Mouse (Mus musculus): ENCODE data around the gene Apc2. TPM values are rescaled to one million over a fixed set of nuclear protein-coding genes. Genes with fewer than 3 reads are reported as not detected.
A peak's percentile ranks its signal among the peaks of the same experiment; 100 is the strongest.
"Not testable (repeated sequence)": the region's sequence is repeated elsewhere in the genome, so short reads cannot be mapped to it uniquely, and the experiment has no call there.

Apc2 gene
- total RNA-seq, 2 experiments from 2014 or later, result 6.0 to 6.2 TPM

DNA sequence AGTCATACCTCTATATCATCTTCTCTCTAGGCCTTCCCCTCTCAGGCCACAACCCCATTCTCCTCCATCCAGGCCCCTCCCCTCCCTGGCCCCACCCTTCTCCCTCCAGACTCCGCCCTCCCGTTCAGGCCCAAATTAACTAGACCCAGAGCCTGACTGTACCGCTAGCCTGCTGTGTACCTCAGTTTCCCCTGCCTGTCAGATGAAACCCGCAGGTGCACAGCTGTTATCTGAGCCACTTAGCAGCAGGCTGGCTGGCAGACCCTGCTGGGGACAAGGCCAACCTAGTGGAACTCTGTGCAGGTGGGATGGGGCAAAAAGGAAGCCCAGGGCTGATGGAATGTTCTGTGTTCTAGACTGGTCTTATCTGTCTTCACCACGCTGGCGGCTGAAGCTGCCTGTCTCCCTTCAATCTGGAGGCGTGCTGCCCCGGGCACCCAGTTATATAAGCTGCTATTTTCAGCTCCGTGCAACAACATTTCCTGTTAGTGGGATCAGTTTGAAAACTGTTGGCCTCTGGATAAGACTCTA is 48.4 kb downstream of the Apc2 start:
- DNase-seq, result no peak

GRCm38 (mm10) chr10:80345122-80345521 is 49.3 kb downstream of the Apc2 start:
- DNase-seq, result no peak

DNA sequence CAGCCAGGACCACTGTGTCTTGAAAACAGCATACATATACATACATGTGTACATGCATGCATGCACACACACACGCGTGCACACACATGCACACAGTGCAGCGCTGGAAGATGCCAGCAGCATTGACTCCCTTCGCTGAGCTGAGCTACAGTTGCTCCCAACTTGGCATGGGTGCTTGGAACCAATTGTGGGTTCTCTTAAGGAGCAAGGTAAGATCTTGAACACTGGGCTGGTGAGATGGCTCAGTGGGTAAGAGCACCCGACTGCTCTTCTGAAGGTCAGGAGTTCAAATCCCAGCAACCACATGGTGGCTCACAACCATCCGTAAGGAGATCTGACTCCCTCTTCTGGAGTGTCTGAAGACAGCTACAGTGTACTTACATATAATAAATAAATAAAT is 50.2 kb downstream of the Apc2 start:
- not testable (repeated sequence) for DNase-seq

DNA sequence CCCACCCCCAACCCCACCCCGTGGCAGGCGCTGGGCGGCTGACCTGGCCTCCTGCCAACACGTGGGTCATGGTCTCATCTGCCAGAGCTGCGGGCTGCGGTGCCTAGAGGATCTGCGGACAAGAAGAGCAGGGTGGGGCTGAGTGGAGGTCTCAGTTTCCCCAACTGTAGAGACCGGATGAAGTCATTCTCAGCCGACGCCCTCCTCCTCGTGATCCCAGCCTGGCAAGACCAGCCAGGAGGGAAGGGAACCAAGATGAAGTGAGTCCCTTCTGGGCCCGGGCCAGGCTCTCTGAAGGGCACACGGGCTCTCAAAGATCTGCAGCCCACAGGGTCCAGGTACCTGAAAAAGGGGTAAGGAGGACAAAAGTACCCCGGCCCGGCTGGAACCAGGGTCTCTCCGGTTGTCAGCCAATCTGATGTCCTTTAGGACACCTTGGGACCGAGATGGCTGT is 51.8 kb downstream of the Apc2 start:
- peak; percentile 45 for DNase-seq

- DNase-seq, result peak; percentile 83
These were observed 52.5 kb downstream of the Apc2 start, which contains the start of gene Adamtsl5 for GRCm38 (mm10) chr10:80348244-80348781. TSS of gene Adamtsl5 (minus strand) at chr10:80348412.

GRCm38 (mm10) chr10:80348981-80349380 is 53.2 kb downstream of the Apc2 start:
- peak; percentile 63 for DNase-seq

GRCm38 (mm10) chr10:80350292-80350691 is 54.5 kb downstream of the Apc2 start:
- DNase-seq, result peak; percentile 95

DNA sequence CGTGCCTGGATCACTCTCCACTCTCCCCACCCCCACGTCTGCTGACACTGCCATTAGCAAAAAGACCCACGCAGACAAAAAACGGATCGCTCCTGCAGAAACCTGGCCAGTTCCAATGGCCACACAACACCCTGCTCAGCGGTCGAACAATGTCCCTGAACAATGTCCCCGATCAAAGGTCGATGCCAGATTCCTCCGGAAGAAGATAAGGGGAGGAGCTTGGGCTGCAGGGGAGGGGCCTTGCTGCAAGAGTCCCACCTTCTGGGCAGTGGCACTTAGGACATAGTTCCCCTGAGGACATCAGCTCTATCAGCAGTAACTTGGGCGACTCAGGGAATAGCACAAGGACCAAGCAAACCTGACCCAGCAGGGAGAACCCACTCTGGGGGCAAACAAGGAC is 56.1 kb downstream of the Apc2 start:
- DNase-seq, result no peak

GRCm38 (mm10) chr10:80352727-80353126 is 57.0 kb downstream of the Apc2 start:
- no peak for DNase-seq

DNA sequence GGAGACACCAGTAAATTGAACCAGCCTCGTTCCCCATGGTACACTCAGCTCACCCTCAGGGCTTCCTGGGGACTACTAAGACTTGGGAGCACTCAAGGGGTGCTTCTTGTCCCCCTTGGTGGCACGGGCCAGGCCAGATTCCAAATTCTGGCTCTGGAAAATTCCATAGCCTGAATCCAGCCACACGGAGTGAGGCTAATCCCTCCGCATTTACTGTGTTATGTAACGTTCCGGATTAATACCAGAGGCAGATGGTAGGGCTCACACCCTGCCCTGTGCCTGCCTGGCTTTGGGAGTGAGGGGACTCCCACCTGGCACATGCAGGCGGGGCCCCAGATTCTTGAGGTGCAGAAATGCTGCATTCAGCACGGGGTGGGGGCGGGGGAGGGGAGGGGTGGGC is 59.7 kb downstream of the Apc2 start:
- DNase-seq, result no peak

- no peak for DNase-seq
These were observed 60.4 kb downstream of the Apc2 start, which contains the start of gene Plk5 for GRCm38 (mm10) chr10:80356001-80356682. TSS of gene Plk5 (plus strand) at chr10:80356459.

DNA sequence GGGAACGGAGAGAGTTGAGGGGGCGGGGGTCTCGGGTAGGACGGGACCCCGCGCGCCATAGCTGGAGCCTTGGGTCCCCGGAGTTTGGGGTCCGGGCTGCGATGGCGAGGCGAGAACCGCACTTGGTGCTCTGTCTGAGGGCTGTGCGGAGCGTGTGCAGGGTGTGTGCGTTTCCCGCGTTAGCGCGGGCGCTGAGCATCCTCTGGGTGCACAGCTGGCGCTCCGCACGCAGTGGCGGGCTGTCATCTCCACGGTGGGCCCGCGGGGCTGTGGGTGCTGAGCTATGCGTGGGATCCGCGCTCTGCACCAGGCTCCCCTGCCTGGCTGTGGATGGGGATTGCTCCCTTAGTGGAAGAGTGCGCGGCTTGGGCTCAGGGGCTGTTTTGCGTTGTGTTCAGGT is 61.0 kb downstream of the Apc2 start:
- DNase-seq, result no peak

DNA sequence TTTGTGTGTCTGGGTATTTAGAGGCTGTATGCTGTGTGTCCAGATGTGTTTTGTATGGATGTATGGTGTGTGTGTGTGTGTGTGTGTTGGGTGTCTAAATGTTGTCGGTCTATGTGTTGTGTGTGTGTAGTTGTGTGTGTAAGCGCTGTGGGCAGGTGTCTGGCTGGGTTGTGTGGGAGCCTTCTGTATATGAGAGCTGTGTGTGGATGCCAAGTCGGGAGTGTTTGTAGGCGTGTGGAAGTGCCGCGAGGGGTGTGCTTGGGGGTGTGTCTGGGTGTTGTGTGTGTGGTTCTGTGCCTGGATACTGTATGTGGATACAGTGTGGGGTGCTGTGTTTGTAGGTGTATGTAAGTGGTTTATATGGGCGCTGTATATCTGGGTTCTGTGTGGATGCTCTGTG is 61.6 kb downstream of the Apc2 start:
- DNase-seq, result no peak

- peak; percentile 39 for DNase-seq
These were observed 62.3 kb downstream of the Apc2 start for GRCm38 (mm10) chr10:80357994-80358639.

GRCm38 (mm10) chr10:80363734-80364133 is 68.0 kb downstream of the Apc2 start:
- no peak for DNase-seq

GRCm38 (mm10) chr10:80365736-80366135 is 70.0 kb downstream of the Apc2 start:
- no peak for DNase-seq

Small RNA genes lying within 50 kb of the gene (microRNA-seq; reads per million reads assigned to microRNA genes)
- 0.61 to 2.1 reads per million in 2 experiments for gene Mir6911

Other genes starting within 250 kb of the Apc2 start
- gene Gpx4, start 248.8 kb upstream of the Apc2 start, total RNA-seq (2021), result 100 to 1,000 TPM; 450 to 489 TPM
- 10 to 100 TPM; 19.0 to 19.4 TPM for gene Sbno2, start 190.4 kb upstream of the Apc2 start, total RNA-seq (2021)
- gene Stk11, start 180.2 kb upstream of the Apc2 start, total RNA-seq (2021), result 10 to 100 TPM; 98.7 to 99.9 TPM
- gene Atp5d, start 157.3 kb upstream of the Apc2 start, total RNA-seq (2021), result 1,000 to 10,000 TPM in 1 of 2 experiments, 100 to 1,000 TPM in 1; 966 to 1,003 TPM
- gene Cbarp, start 155.1 kb upstream of the Apc2 start, total RNA-seq (2021), result 1 to 10 TPM; 3.7 to 5.1 TPM
- 100 to 1,000 TPM; 145 to 163 TPM for gene Midn, start 147.7 kb upstream of the Apc2 start, total RNA-seq (2021)
- gene Cirbp, start 130.0 kb upstream of the Apc2 start, total RNA-seq (2021), result 100 to 1,000 TPM; 163 to 193 TPM
- gene 1600002K03Rik, start 123.0 kb upstream of the Apc2 start, total RNA-seq (2021), result 1 to 10 TPM; 1.9 to 4.9 TPM
- gene Efna2, start 116.5 kb upstream of the Apc2 start, total RNA-seq (2021), result 1 to 10 TPM; 2.8 to 2.9 TPM
- 10 to 100 TPM; 22.8 to 26.7 TPM for gene Mum1, start 69.5 kb upstream of the Apc2 start, total RNA-seq (2021)
- gene Ndufs7, start 46.9 kb upstream of the Apc2 start, total RNA-seq (2021), result 100 to 1,000 TPM; 480 to 520 TPM
- gene Gamt, start 35.0 kb upstream of the Apc2 start, total RNA-seq (2021), result 10 to 100 TPM; 18.5 to 23.4 TPM
- gene Dazap1, start 34.5 kb upstream of the Apc2 start, total RNA-seq (2021), result 100 to 1,000 TPM; 131 to 140 TPM
- gene Rps15, start 3.5 kb upstream of the Apc2 start, total RNA-seq (2021), result 1,000 to 10,000 TPM in 1 of 2 experiments, 100 to 1,000 TPM in 1; 949 to 1,003 TPM
- gene 2310011J03Rik, start 24.6 kb downstream of the Apc2 start, total RNA-seq (2021), result 10 to 100 TPM; 16.9 TPM
- 1 to 10 TPM; 1.3 to 2.0 TPM for gene Pcsk4, start 33.5 kb downstream of the Apc2 start, total RNA-seq (2021)
- 1 to 10 TPM; 1.6 to 1.8 TPM for gene Reep6, start 34.0 kb downstream of the Apc2 start, total RNA-seq (2021)
- gene Adamtsl5, start 52.4 kb downstream of the Apc2 start, total RNA-seq (2021), result 10 to 100 TPM; 32.8 to 34.2 TPM
- gene Plk5, start 60.5 kb downstream of the Apc2 start, total RNA-seq (2021), result not detected
- gene Mex3d, start 91.7 kb downstream of the Apc2 start, total RNA-seq (2021), result 10 to 100 TPM; 20.2 to 22.2 TPM
- 100 to 1,000 TPM; 137 to 140 TPM for gene Mbd3, start 103.6 kb downstream of the Apc2 start, total RNA-seq (2021)
- 1,000 to 10,000 TPM; 1,257 to 1,372 TPM for gene Uqcr11, start 110.9 kb downstream of the Apc2 start, total RNA-seq (2021)
- 10 to 100 TPM; 58.6 to 60.1 TPM for gene Tcf3, start 137.7 kb downstream of the Apc2 start, total RNA-seq (2021)
- under 1 TPM in 1 of 2 experiments, not detected in 1; 0.05 TPM for gene Onecut3, start 198.9 kb downstream of the Apc2 start, total RNA-seq (2021)
- gene Atp8b3, start 243.1 kb downstream of the Apc2 start, total RNA-seq (2021), result not detected